Mouse (Mus musculus) erythroid progenitor cell, adult 5-6 weeks (primary cell): ENCODE measurements around the gene Ccl7. TPM values are rescaled to one million over a fixed set of nuclear protein-coding genes. Genes with fewer than 3 reads are reported as not detected.

Experiments
- ATAC-seq: replicated peaks from 2 replicates; pipeline ENCODE4 v1.8.0; 2016; ENCODE audit warnings: moderate number of reproducible peaks, mild to moderate bottlenecking, moderate TSS enrichment, inconsistent platforms; ENCODE audit not compliant: poor library complexity, low FRiP score, severe bottlenecking
- total RNA-seq, 2 experiments: library from RNA; stranded (forward) in 1 of 2; stranded (reverse) in 1 of 2; fragments of 150-400 nt in 1 of 2; fragments of 186-747, 209-891 nt in 1 of 2; gene quantifications; 2 replicates each; pipeline versions ENCODE4 v1.2.3 to v1.2.4; 2015 to 2017; ENCODE audit warnings: low replicate concordance in 2 of 2

Ccl7 gene
- total RNA-seq (2015; ENCODE audit: low replicate concordance) (not detected in 2 replicates), total RNA-seq (2017; ENCODE audit: low replicate concordance) (not detected in 2 replicates)

GRCm38 (mm10) chr11:82045471-82045870 is at the start of gene Ccl7:
Gene Ccl7, plus strand, starts transcription at chr11:82045712.
- no peak for ATAC-seq

GRCm38 (mm10) chr11:81996172-81996841 is 49.2 kb upstream of the Ccl7 start:
- ATAC-seq: 0 out of 2 replicates have a peak, but pooled peaks have one; percentile 59

- no peak for ATAC-seq
Measured at GRCm38 (mm10) chr11:81997085-81997484, 48.4 kb upstream of the Ccl7 start.

GRCm38 (mm10) chr11:81998646-81999045 is 46.9 kb upstream of the Ccl7 start:
- no peak for ATAC-seq

- ATAC-seq: no peak
Measured at GRCm38 (mm10) chr11:81999469-81999868, 46.0 kb upstream of the Ccl7 start.

GRCm38 (mm10) chr11:82000581-82000980 is 44.9 kb upstream of the Ccl7 start:
- no peak for ATAC-seq

GRCm38 (mm10) chr11:82004810-82005209 is 40.7 kb upstream of the Ccl7 start:
- ATAC-seq: no peak

GRCm38 (mm10) chr11:82006796-82007423 is 38.6 kb upstream of the Ccl7 start:
- ATAC-seq: no peak

- ATAC-seq: no peak
Measured at GRCm38 (mm10) chr11:82010115-82010514, 35.4 kb upstream of the Ccl7 start.

GRCm38 (mm10) chr11:82011411-82012193 is 33.9 kb upstream of the Ccl7 start:
- no peak for ATAC-seq

- no peak for ATAC-seq
Measured at GRCm38 (mm10) chr11:82013756-82014155, 31.8 kb upstream of the Ccl7 start.

- ATAC-seq: no peak
Measured at GRCm38 (mm10) chr11:82015066-82015465, 30.4 kb upstream of the Ccl7 start.

GRCm38 (mm10) chr11:82016181-82016780 is 29.2 kb upstream of the Ccl7 start:
- ATAC-seq: no peak

- ATAC-seq: no peak
Measured at GRCm38 (mm10) chr11:82019389-82019788, 26.1 kb upstream of the Ccl7 start.

GRCm38 (mm10) chr11:82019793-82020192 is 25.7 kb upstream of the Ccl7 start:
- ATAC-seq: no peak

- ATAC-seq: no peak
Measured at GRCm38 (mm10) chr11:82021406-82021805, 24.1 kb upstream of the Ccl7 start.

- no peak for ATAC-seq
Measured at GRCm38 (mm10) chr11:82022504-82023056, 22.9 kb upstream of the Ccl7 start.

GRCm38 (mm10) chr11:82023769-82024168 is 21.7 kb upstream of the Ccl7 start:
- ATAC-seq: no peak

GRCm38 (mm10) chr11:82030171-82030570 is 15.3 kb upstream of the Ccl7 start:
- ATAC-seq: no peak

GRCm38 (mm10) chr11:82032136-82032535 is 13.4 kb upstream of the Ccl7 start:
- no peak for ATAC-seq
